Mouse (Mus musculus) cortical plate, adult 2 months (tissue): Measurements from ENCODE around the gene Dclre1c. TPM values are rescaled to one million over a fixed set of nuclear protein-coding genes. Genes with fewer than 3 reads are reported as not detected.

ENCODE experiments used
- H3K27ac ChIP-seq: fragments of 200-500 bp; 2 replicates; pipeline ENCODE4 v1.5.1; 2012; ENCODE audit warnings: low read length, control low read depth, inconsistent platforms; ENCODE audit not compliant: insufficient read depth
- H3K4me1 ChIP-seq: fragments of 200-500 bp; 2 replicates; pipeline ENCODE4 v1.6.1; 2011; ENCODE audit warnings: low read length; ENCODE audit not compliant: control insufficient read depth, insufficient read depth
- H3K4me3 ChIP-seq: fragments of 200-500 bp; 2 replicates; pipeline ENCODE4 v1.5.1; 2011; ENCODE audit warnings: mild to moderate bottlenecking, low read length, control low read depth; ENCODE audit not compliant: insufficient read depth
- CTCF ChIP-seq: fragments of 200-500 bp; IDR thresholded peaks from 2 replicates; pipeline ENCODE4 v1.5.1; 2011; ENCODE audit warnings: mild to moderate bottlenecking, control low read depth, low read length; ENCODE audit not compliant: insufficient read depth; ENCODE audit errors: extremely low read depth
- POLR2A ChIP-seq: fragments of 200-500 bp; IDR thresholded peaks from 2 replicates; pipeline ENCODE4 v1.6.1; 2011; ENCODE audit warnings: mild to moderate bottlenecking, low read length, control low read depth; ENCODE audit not compliant: insufficient read depth; ENCODE audit errors: extremely low read depth
- polyA plus RNA-seq: library from polyadenylated mRNA; depleted of rRNA; stranded (reverse); fragments of >200 nt; gene quantifications from 2 replicates; pipeline ENCODE4 v1.2.3, GENCODE M21; 2012

The Dclre1c gene
- polyA plus RNA-seq, 1 experiment, result 11.6 TPM

GRCm38 (mm10) chr2:3420157-3420556, 3.8 kb upstream of the Dclre1c start:
- TF ChIP-seq CTCF (no peak), POLR2A (no peak)
- Histone ChIP-seq H3K27ac (no peak overlapping the region), H3K4me3 (no peak overlapping the region), H3K4me1 (no peaks in the 10 kb centered on the region; the same call in 1 of the 2 replicates)

GRCm38 (mm10) chr2:3422548-3422947, 1.4 kb upstream of the Dclre1c start, which contains the start of gene Meig1:
Gene Meig1, minus strand, starts transcription at chr2:3422648.
- no peak within 1 kb of the TSS; the same call in 1 of the 2 replicates for H3K4me3 ChIP-seq
- no peak within 1 kb of the TSS for H3K27ac ChIP-seq
- H3K4me1 ChIP-seq, result no peaks in the 10 kb centered on the region; the same call in 1 of the 2 replicates
- no peak for TF ChIP-seq CTCF
- TF ChIP-seq POLR2A, result no peak

GRCm38 (mm10) chr2:3424579-3424910, 614 bp downstream of the Dclre1c start:
- Histone ChIP-seq H3K4me3 (peak overlapping the region; percentile 87), H3K4me1 (no peaks in the 10 kb centered on the region; the same call in 1 of the 2 replicates), H3K27ac (no peak overlapping the region)
- TF ChIP-seq CTCF, result no peak
- no peak for TF ChIP-seq POLR2A

- H3K4me3 ChIP-seq, result no peak overlapping the region
- H3K27ac ChIP-seq, result no peak overlapping the region
- no peaks in the 10 kb centered on the region for H3K4me1 ChIP-seq
- TF ChIP-seq POLR2A, result no peak
- TF ChIP-seq CTCF, result no peak
These were observed 7.0 kb downstream of the Dclre1c start for GRCm38 (mm10) chr2:3430956-3431355.

- Histone ChIP-seq H3K4me1 (no peaks in the 10 kb centered on the region), H3K4me3 (no peak overlapping the region), H3K27ac (no peak overlapping the region)
- TF ChIP-seq POLR2A (no peak), CTCF (no peak)
These were observed 11.6 kb downstream of the Dclre1c start for GRCm38 (mm10) chr2:3435369-3436061.

GRCm38 (mm10) chr2:3437956-3438355, 14.0 kb downstream of the Dclre1c start:
- Histone ChIP-seq H3K4me3 (no peak overlapping the region), H3K4me1 (no peaks in the 10 kb centered on the region), H3K27ac (no peak overlapping the region)
- no peak for TF ChIP-seq CTCF
- no peak for TF ChIP-seq POLR2A

GRCm38 (mm10) chr2:3444206-3444605, 20.3 kb downstream of the Dclre1c start:
- Histone ChIP-seq H3K4me1 (no peaks in the 10 kb centered on the region; the same call in 1 of the 2 replicates), H3K27ac (no peak overlapping the region), H3K4me3 (no peak overlapping the region)
- no peak for TF ChIP-seq CTCF
- TF ChIP-seq POLR2A, result no peak

GRCm38 (mm10) chr2:3445984-3446383, 22.1 kb downstream of the Dclre1c start:
- Histone ChIP-seq H3K4me3 (no peak overlapping the region), H3K27ac (no peak overlapping the region), H3K4me1 (no peaks in the 10 kb centered on the region; the same call in 1 of the 2 replicates)
- TF ChIP-seq CTCF, result no peak

- TF ChIP-seq CTCF (no peak), POLR2A (no peak)
- Histone ChIP-seq H3K27ac (no peak overlapping the region), H3K4me1 (no peaks in the 10 kb centered on the region; the same call in 1 of the 2 replicates), H3K4me3 (no peak overlapping the region)
These were observed 25.5 kb downstream of the Dclre1c start for GRCm38 (mm10) chr2:3449431-3449830.

GRCm38 (mm10) chr2:3453096-3453495, 29.2 kb downstream of the Dclre1c start:
- H3K4me3 ChIP-seq, result no peak overlapping the region
- no peaks in the 10 kb centered on the region; the same call in 1 of the 2 replicates for H3K4me1 ChIP-seq
- TF ChIP-seq CTCF, result no peak
- TF ChIP-seq POLR2A, result no peak
- H3K27ac ChIP-seq, result no peak overlapping the region

- Histone ChIP-seq H3K27ac (no peak overlapping the region), H3K4me3 (no peak overlapping the region), H3K4me1 (no peaks in the 10 kb centered on the region)
- TF ChIP-seq POLR2A, result no peak
- no peak for TF ChIP-seq CTCF
These were observed 32.7 kb downstream of the Dclre1c start for GRCm38 (mm10) chr2:3456590-3456989.
